Mouse (Mus musculus): ENCODE data around the gene Atf1. TPM values are rescaled to one million over a fixed set of nuclear protein-coding genes. Genes with fewer than 3 reads are reported as not detected.

The Atf1 gene
- total RNA-seq, 2 experiments from 2014 or later = 86.2 to 89.7 TPM

- no peak for DNase-seq (ENCODE audit: low spot score in 2 of 2)
Observed at GRCm38 (mm10) chr15:100213339-100213738, 14.3 kb upstream of the Atf1 start.

- no peak for DNase-seq (ENCODE audit: low spot score in 2 of 2)
Observed at GRCm38 (mm10) chr15:100215092-100215491, 12.5 kb upstream of the Atf1 start.

DNA sequence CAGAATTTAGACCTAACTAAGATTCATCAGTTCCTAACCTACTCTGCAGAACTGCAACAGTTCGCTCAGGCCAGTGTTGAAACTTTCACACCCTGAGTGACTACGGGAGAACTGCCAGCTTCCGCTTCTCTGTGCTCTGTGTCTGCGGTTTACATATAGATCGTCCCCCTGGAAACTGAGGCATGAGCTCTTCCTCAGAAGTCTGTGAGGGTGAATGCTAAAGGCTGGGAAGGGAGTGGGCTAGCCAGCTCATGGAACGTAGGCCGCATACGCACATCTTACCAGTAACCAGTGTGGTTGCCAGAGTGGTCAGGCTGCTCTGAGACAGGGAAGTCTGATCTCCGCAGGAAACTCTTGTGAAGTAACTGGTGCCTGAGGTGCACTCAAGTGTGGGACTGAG lies 11.4 kb upstream of the Atf1 start:
- no peak for DNase-seq (ENCODE audit: low spot score in 2 of 2)

GRCm38 (mm10) chr15:100218018-100218417 lies 9.6 kb upstream of the Atf1 start:
- DNase-seq (ENCODE audit: low spot score in 2 of 2) = no peak

GRCm38 (mm10) chr15:100219396-100219795 lies 8.2 kb upstream of the Atf1 start:
- DNase-seq (ENCODE audit: low spot score in 2 of 2) = no peak

DNA sequence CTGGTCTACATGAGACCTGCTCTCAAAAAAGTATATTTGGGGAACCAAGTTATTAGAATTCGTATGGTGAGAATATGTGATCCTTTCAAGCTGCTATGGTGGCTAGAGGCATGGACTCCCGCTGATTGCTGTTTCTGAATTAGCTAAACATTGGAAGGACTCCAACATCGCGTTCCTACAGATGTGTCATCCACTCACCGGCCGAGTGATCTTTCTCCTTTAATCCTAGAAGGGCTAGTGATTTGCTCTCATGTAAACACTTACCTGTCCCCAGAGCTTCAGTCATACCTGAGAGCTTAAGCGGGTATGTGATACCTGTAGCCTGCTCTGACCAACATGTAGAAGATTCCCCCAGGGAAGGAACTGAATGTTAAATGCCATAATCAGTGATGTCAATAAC lies 6.7 kb upstream of the Atf1 start:
- no peak for DNase-seq (ENCODE audit: low spot score in 2 of 2)

DNA sequence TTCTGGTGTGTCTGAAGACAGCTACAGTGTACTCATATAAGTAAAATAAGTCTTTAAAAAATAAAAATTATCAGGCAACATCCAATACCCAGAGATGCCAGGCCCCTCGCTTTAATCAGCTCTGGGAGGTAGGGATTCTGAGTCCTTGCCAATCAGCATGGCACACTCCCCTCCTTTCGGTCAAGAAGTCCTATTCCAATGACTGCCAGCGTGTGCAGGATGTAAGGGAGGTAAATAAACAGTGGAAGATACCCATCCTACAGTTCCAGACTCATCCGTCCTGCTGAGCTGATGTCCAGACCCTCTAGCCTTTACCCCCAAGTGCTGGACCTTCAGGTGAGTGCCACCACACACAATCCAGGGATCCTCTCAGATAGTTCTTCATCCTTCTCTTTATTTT lies 2.2 kb upstream of the Atf1 start:
- DNase-seq (ENCODE audit: low spot score in 2 of 2) = no peak

GRCm38 (mm10) chr15:100225891-100226290 lies 1.7 kb upstream of the Atf1 start:
- no peak for DNase-seq (ENCODE audit: low spot score in 2 of 2)

- peak in 1 of 2 experiments; percentile 6 for DNase-seq (ENCODE audit: low spot score in 2 of 2)
Observed at GRCm38 (mm10) chr15:100227031-100227662, 472 bp upstream of the Atf1 start.

DNA sequence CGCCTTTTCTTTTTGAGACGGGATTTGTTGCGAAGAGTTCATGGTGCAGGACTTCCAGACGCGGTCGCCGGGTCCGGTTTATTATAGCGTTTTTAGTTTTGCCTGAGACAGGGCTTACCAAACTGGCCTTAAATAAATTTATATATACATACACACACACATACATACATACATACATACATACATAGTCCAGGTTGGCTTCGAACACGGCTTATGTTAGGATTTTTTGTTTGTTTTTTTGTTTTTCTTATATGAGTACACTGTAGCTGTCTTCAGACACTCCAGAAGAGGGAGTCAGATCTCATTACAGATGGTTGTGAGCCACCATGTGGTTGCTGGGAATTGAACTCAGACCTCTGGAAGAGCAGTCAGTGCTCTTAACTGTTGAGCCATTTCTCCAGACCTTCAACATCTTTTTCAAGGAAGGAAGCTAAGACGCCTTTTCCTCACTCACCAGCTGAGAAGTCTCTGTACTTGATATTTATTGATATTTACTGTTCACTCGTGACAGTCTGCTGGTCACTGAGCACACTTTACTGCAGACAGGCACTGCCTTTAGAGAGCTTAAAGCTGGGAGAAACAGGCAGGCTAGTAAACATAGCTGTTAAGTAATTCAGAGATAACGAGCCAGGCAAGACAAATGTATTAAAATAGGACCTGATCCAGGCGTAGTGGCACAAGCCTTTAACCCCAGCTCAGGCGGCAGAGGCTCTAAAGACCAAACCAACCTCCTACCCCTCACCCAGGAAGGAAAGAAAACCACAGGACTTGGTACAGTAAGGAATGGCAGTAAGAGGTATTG lies 1.1 kb downstream of the Atf1 start:
- no peak for DNase-seq (ENCODE audit: low spot score in 2 of 2)

DNA sequence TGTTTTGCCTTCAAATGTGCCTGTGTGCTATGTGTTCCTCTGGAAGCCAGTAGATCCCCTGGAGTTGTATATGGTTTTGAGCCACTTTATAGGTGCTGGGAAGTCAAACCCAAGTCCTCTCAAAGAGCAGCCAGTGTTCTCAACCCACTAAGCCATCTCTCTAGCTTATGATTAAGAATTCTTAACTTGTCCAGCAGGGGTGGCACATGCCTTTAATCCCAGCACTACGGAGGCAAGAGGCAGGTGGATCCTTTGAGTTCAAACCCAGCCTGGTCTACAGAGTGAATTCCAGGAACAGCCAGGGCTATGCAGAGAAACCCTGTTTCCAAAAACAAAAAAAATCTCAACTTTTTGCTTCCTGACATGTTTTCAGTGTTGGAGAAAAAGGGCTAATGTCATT lies 3.0 kb downstream of the Atf1 start:
- no peak for DNase-seq (ENCODE audit: low spot score in 2 of 2)

DNA sequence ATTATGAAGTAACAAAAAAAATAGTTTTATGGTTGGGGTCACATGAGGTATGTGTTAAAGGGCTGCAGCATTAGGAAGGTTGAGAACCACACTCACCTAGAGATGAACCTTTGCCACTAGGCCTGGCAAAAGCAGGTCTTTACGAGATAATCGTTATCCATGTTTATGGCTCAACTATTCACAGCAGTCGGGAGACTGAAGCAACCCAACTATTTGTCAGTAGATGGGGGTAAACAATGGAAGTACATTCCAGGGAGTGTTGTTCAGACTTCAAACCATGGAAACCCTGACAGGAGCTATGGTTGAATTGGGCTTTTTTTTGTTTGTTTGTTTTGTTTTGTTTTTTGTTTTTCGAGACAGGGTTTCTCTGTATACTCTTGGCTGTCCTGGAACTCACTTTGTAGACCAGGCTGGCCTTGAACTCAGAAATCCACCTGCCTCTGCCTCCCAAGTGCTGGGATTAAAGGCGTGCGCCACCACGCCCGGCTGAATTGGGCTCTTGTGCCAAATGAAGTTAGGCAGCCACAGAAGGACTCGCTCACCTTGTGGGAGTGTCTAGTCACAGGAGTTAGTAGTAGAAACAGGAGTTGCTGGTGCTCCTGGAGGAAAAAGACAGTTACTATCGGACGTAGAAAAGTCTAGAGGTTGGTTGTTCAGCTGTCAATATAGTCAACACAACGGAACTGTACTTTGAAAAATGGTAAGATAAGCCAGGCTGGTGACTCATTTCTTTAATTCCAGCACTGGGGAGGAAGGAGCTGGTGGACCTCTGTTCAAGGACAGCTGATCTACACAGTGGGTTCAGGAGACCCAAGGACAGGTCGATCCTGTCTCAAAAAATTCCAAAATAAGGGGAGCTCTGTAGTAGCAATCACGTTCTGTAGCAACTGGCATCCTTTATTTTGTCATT lies 4.3 kb downstream of the Atf1 start:
- DNase-seq (ENCODE audit: low spot score in 2 of 2) = no peak

GRCm38 (mm10) chr15:100235208-100235965 lies 7.8 kb downstream of the Atf1 start:
- DNase-seq (ENCODE audit: low spot score in 2 of 2) = no peak

DNA sequence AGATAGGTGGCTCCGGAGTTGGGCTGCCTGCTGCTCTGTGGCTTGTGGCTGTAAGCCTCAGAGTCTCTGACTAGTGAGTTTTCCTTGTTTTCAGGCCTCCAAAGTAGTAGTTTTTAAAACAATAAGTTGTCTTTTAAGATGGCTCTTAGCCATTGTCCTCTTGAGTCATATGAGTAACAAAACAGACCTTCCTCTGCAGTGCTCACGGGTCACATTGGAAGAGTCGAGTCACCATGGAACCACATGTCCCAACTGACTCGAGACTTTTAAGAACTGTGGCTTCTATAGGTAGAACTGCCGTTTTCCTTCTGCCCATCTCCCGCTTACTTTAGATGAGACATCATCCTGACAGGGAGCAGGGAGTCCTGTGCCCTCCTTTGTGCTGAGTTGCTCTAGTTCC lies 9.3 kb downstream of the Atf1 start:
- no peak for DNase-seq (ENCODE audit: low spot score in 2 of 2)

- DNase-seq (ENCODE audit: low spot score in 2 of 2) = no peak
Observed at GRCm38 (mm10) chr15:100241780-100242179, 14.2 kb downstream of the Atf1 start.

DNA sequence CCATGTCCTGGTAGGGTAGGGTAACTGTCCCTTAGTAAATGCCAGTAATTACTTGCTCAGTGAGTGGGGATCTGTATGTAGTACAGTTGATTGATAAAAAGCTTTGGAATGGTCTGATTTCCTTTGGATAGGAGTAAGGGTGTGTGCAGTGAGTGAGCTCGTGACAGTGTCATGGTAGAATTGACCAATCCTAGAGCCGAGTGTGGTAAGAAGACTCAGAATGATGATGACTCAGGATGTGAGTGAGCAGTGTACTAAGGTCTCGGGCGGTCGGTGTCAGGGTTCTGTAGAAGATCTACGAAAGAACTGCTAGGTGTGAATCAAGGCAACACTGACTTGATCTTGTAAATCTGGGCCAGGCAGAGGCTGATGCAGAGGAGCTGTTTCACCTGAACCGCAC lies 18.3 kb downstream of the Atf1 start:
- DNase-seq (ENCODE audit: low spot score in 2 of 2) = no peak

GRCm38 (mm10) chr15:100247296-100247695 lies 19.7 kb downstream of the Atf1 start:
- no peak for DNase-seq (ENCODE audit: low spot score in 2 of 2)

DNA sequence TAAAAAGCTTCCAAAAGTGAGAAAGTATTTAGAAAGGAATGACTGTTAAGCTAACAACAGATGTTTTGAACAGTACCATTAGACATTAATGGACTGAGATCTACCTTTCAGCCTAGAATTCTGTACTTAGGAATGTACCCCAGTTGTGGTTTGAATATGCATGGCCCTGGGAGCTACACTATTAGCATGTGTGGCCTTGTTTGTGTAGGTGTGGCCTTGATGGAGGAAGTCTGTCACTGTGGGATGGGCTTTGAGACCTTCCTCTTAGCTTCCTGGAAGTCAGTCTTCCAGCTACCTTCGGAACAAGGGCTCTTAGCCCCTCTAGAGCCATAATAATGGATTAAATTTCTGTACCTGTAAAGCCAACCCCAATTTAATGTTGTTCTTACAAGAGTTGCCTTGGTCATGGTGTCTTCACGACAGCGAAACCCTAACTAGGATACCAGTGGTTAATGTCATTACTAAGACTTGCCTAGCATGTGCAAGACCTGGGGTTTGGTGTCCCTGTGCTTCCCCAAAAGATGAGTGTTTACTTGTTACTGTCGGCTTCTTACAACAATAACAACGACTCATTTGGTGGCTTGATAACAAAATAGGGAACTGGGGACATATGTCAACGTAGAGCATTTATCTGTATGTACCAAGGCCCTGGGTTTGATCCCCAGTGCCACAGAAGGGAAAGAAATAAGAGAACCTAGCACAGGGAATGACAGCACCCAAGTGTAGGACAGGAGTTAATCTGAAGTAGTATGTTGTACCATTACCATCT lies 21.2 kb downstream of the Atf1 start:
- no peak for DNase-seq (ENCODE audit: low spot score in 2 of 2)

DNA sequence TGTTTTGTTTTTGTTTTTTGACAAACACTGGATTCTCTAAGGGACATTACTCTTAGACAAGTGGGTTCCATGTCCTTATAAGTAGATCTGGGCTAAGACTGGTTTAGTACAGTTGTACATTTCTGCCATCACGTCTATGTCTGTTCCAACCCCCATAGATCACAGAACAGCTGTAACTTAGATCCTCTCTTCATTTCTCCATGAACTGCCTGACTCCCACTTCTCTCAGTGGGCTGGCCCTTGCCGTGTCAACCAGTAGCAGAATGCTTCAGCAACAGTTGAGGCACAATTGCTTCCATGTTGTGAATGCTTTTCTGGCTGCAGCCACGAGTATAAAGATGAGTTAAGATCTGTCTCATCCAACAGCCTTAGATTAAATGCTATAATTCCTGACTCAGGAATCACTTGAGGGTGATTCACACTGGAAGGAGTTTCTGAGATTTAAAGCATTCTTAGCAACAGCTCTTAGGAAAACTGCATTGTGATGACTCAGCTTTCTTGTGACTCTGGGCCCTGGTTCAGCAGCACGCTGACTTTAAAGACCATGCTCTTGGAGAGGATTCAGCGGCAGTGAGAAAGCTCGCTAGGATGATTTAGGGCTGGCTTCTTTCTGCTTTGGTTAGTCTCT lies 23.6 kb downstream of the Atf1 start:
- no peak for DNase-seq (ENCODE audit: low spot score in 2 of 2)

DNA sequence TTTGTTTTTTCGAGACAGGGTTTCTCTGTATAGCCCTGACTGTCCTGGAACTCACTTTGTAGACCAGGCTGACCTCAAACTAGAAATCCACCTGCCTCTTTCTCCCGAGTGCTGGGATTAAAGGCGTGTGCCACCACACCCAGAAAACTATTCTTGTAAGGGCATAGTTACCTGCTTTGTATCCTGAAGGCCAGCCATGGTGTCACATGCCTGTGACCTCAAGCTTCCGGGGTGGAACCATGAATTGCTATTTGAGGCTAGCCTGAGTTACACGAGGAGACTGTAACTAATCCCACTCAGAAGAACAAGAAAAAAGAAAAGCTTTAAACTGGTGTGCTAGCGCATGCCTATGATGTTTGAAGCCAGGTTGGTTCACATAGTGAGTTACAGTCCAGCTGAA lies 28.8 kb downstream of the Atf1 start:
- no peak for DNase-seq (ENCODE audit: low spot score in 2 of 2)
